Mouse (Mus musculus) brown adipose tissue, adult 24 weeks (tissue): ENCODE data around the gene Mcf2l. TPM values are rescaled to one million over a fixed set of nuclear protein-coding genes. Genes with fewer than 3 reads are reported as not detected.

Source experiments
- H3K27ac ChIP-seq: fragments of 200-500 bp; replicated peaks from 2 replicates; pipeline ENCODE4 v1.5.1; 2012; ENCODE audit warnings: low read depth, mild to moderate bottlenecking, low read length
- H3K4me1 ChIP-seq: fragments of 200-500 bp; 2 replicates; pipeline ENCODE4 v1.6.1; 2012; ENCODE audit warnings: low read length, mixed read lengths; ENCODE audit not compliant: control insufficient read depth, insufficient read depth, insufficient read length
- H3K4me3 ChIP-seq: fragments of 200-500 bp; 2 replicates; pipeline ENCODE4 v1.5.1; 2012; ENCODE audit warnings: low read depth, mild to moderate bottlenecking, low read length, moderate library complexity; ENCODE audit not compliant: insufficient read depth
- polyA plus RNA-seq: library from polyadenylated mRNA; stranded (reverse); fragments of >200 nt; gene quantifications from 2 replicates; pipeline ENCODE4 v1.2.4, GENCODE M21; 2012; ENCODE audit not compliant: missing spikeins, insufficient read depth, insufficient read length

Mcf2l gene
- polyA plus RNA-seq, 1 experiment, result 7.2 TPM

- Histone ChIP-seq H3K27ac (no peak overlapping the region), H3K4me1 (no peaks in the 10 kb centered on the region), H3K4me3 (no peak overlapping the region)
Measured at GRCm38 (mm10) chr8:13010313-13010712, 136.7 kb downstream of the Mcf2l start.

- Histone ChIP-seq H3K27ac (no peak overlapping the region), H3K4me3 (no peak overlapping the region), H3K4me1 (no peaks in the 10 kb centered on the region)
Measured at GRCm38 (mm10) chr8:13019560-13019959, 146.0 kb downstream of the Mcf2l start.

GRCm38 (mm10) chr8:13021830-13022229 is 148.2 kb downstream of the Mcf2l start:
- Histone ChIP-seq H3K4me3 (no peak overlapping the region), H3K4me1 (no peaks in the 10 kb centered on the region), H3K27ac (no peak overlapping the region)

- Histone ChIP-seq H3K4me3 (no peak within 1 kb of the TSS), H3K27ac (no peak within 1 kb of the TSS), H3K4me1 (no peaks in the 10 kb centered on the region)
Measured at GRCm38 (mm10) chr8:13025487-13026224, 152.1 kb downstream of the Mcf2l start, which contains the start of gene F7. Gene F7 (plus strand): TSS chr8:13026034.

- Histone ChIP-seq H3K27ac (no peak overlapping the region), H3K4me3 (no peak overlapping the region), H3K4me1 (no peaks in the 10 kb centered on the region)
Measured at GRCm38 (mm10) chr8:13027615-13028014, 154.0 kb downstream of the Mcf2l start.

- Histone ChIP-seq H3K27ac (no peak overlapping the region), H3K4me1 (no peaks in the 10 kb centered on the region)
Measured at GRCm38 (mm10) chr8:13028482-13028881, 154.9 kb downstream of the Mcf2l start.

GRCm38 (mm10) chr8:13036346-13036812 is 162.8 kb downstream of the Mcf2l start:
- Histone ChIP-seq H3K4me1 (no peaks in the 10 kb centered on the region), H3K4me3 (no peak overlapping the region), H3K27ac (no peak overlapping the region)

More at GRCm38 (mm10) chr8:13028482-13028881, 154.9 kb downstream of the Mcf2l start:
- no peak overlapping the region for H3K4me3 ChIP-seq

GRCm38 (mm10) chr8:13037015-13037414 is 163.4 kb downstream of the Mcf2l start, which contains the start of gene F10:
Gene F10 (plus strand): TSS chr8:13037308.
- H3K4me1 ChIP-seq, result no peaks in the 10 kb centered on the region
- H3K27ac ChIP-seq, result no peak within 1 kb of the TSS
- no peak within 1 kb of the TSS for H3K4me3 ChIP-seq

GRCm38 (mm10) chr8:13037569-13037968 is 164.0 kb downstream of the Mcf2l start:
- no peak overlapping the region for H3K27ac ChIP-seq
- H3K4me3 ChIP-seq, result no peak overlapping the region
- no peaks in the 10 kb centered on the region for H3K4me1 ChIP-seq

GRCm38 (mm10) chr8:13039054-13039453 is 165.4 kb downstream of the Mcf2l start:
- no peak overlapping the region for H3K4me3 ChIP-seq
- no peaks in the 10 kb centered on the region for H3K4me1 ChIP-seq
- H3K27ac ChIP-seq, result no peak overlapping the region

- H3K4me3 ChIP-seq, result no peak overlapping the region
Measured at GRCm38 (mm10) chr8:13041459-13041858, 167.9 kb downstream of the Mcf2l start.

GRCm38 (mm10) chr8:13047652-13048051 is 174.0 kb downstream of the Mcf2l start:
- Histone ChIP-seq H3K4me1 (no peaks in the 10 kb centered on the region), H3K4me3 (no peak overlapping the region), H3K27ac (no peak overlapping the region)

More at GRCm38 (mm10) chr8:13041459-13041858, 167.9 kb downstream of the Mcf2l start:
- no peak overlapping the region for H3K27ac ChIP-seq
- H3K4me1 ChIP-seq, result no peaks in the 10 kb centered on the region

- H3K4me1 ChIP-seq, result no peaks in the 10 kb centered on the region
- no peak overlapping the region for H3K4me3 ChIP-seq
- no peak overlapping the region for H3K27ac ChIP-seq
Measured at GRCm38 (mm10) chr8:13050550-13050949, 176.9 kb downstream of the Mcf2l start.

GRCm38 (mm10) chr8:13057351-13057750 is 183.7 kb downstream of the Mcf2l start:
- Histone ChIP-seq H3K27ac (no peak overlapping the region), H3K4me3 (no peak overlapping the region), H3K4me1 (no peaks in the 10 kb centered on the region)

- Histone ChIP-seq H3K4me3 (no peak within 1 kb of the TSS), H3K27ac (no peak within 1 kb of the TSS), H3K4me1 (no peaks in the 10 kb centered on the region)
Measured at GRCm38 (mm10) chr8:13060441-13061150, 187.0 kb downstream of the Mcf2l start, which contains the start of gene Proz. Gene Proz (plus strand): TSS chr8:13060914.
